Mouse (Mus musculus) MEL (cell line): ENCODE measurements at regions not wholly inside any gene's neighbourhood (a gene's known extent, or its start where the extent isn't known, plus 50 kb on each side); places are given as distances from the start of the nearest gene placed in this dataset.
A peak's percentile ranks its signal among the peaks of the same experiment; 100 is the strongest.

ENCODE experiments used
- DNase-seq: peaks from one replicate; pipeline ENCODE4 v3.0.0; 2011; ENCODE audit warnings: low read depth, low spot score
- H3K27ac ChIP-seq: 2 replicates; pipeline ENCODE4 v1.5.1; 2012; ENCODE audit warnings: low read depth, mild to moderate bottlenecking, control low read depth, low read length, moderate library complexity; ENCODE audit not compliant: control insufficient read depth
- H3K27me3 ChIP-seq, 2 experiments: fragments of 150-350 bp in 1 of 2; sonication (generic) in 1 of 2; 2 replicates each; pipeline ENCODE4 v1.6.1; 2012; ENCODE audit warnings: low read length in 2 of 2, mild to moderate bottlenecking in 2 of 2, improper control_type of control experiment in 1 of 2, moderate library complexity in 1 of 2; ENCODE audit not compliant: insufficient read depth in 2 of 2, control insufficient read depth in 1 of 2
- H3K36me3 ChIP-seq, 2 experiments: 2 replicates each; pipeline ENCODE4 v1.6.1; 2012 to 2014; ENCODE audit warnings: low read length in 2 of 2, improper control_type of control experiment in 1 of 2, inconsistent platforms in 1 of 2, mild to moderate bottlenecking in 1 of 2; ENCODE audit not compliant: insufficient read depth in 2 of 2, control insufficient read depth in 1 of 2
- H3K4me1 ChIP-seq, 2 experiments: fragments of 150-350 bp in 1 of 2; sonication (generic) in 1 of 2; 2 replicates each; pipeline ENCODE4 v1.6.1; 2012; ENCODE audit warnings: low read length in 2 of 2, improper control_type of control experiment in 1 of 2, mild to moderate bottlenecking in 1 of 2; ENCODE audit not compliant: insufficient read depth in 2 of 2, control insufficient read depth in 1 of 2
- H3K4me3 ChIP-seq, 2 experiments: fragments of 150-350 bp in 1 of 2; sonication (generic) in 1 of 2; 2 replicates each; pipeline ENCODE4 v1.5.1; 2012; ENCODE audit warnings: low read depth in 2 of 2, low read length in 2 of 2, mild to moderate bottlenecking in 2 of 2, moderate library complexity in 2 of 2, control low read depth in 1 of 2, improper control_type of control experiment in 1 of 2; ENCODE audit not compliant: control insufficient read depth in 1 of 2, insufficient read depth in 1 of 2
- H3K79me2 ChIP-seq: 2 replicates; pipeline ENCODE4 v1.6.1; 2012; ENCODE audit warnings: mild to moderate bottlenecking, low read length, moderate library complexity; ENCODE audit not compliant: control insufficient read depth, poor library complexity, insufficient read depth
- H3K9ac ChIP-seq: 2 replicates; pipeline ENCODE4 v1.6.1; 2012; ENCODE audit warnings: low read depth, mild to moderate bottlenecking, control low read depth, low read length, moderate library complexity; ENCODE audit not compliant: control insufficient read depth, poor library complexity, severe bottlenecking
- H3K9me3 ChIP-seq: fragments of 150-350 bp; sonication (generic); replicated peaks from 2 replicates; pipeline ENCODE4 v1.6.1; 2012; ENCODE audit warnings: mild to moderate bottlenecking, low read length, improper control_type of control experiment, moderate library complexity; ENCODE audit not compliant: insufficient read depth
- CHD1 ChIP-seq: IDR thresholded peaks from 2 replicates; pipeline ENCODE4 v1.6.1; 2012; ENCODE audit warnings: low read depth, mild to moderate bottlenecking, inconsistent platforms, low read length, improper control_type of control experiment
- ELF1 ChIP-seq: IDR thresholded peaks from 2 replicates; pipeline ENCODE4 v1.6.1; 2014; ENCODE audit warnings: low read depth, mild to moderate bottlenecking, inconsistent platforms, low read length, improper control_type of control experiment, moderate library complexity
- EP300 ChIP-seq, 2 experiments: IDR thresholded peaks; 2 replicates each; pipeline ENCODE4 v1.6.1; 2011; ENCODE audit warnings: improper control_type of control experiment in 2 of 2, low read length in 2 of 2, low read depth in 1 of 2, mild to moderate bottlenecking in 1 of 2
- ETS1 ChIP-seq: IDR thresholded peaks from 2 replicates; pipeline ENCODE4 v1.6.1; 2012; ENCODE audit warnings: low read depth, mild to moderate bottlenecking, inconsistent platforms, low read length, improper control_type of control experiment, moderate library complexity
- GABPA ChIP-seq: IDR thresholded peaks from 2 replicates; pipeline ENCODE4 v1.6.1; 2012; ENCODE audit warnings: low read depth, mild to moderate bottlenecking, inconsistent platforms, low read length, improper control_type of control experiment, moderate library complexity
- GATA1 ChIP-seq: IDR thresholded peaks from 2 replicates; pipeline ENCODE4 v1.6.1; 2011; ENCODE audit warnings: low read depth, low read length, improper control_type of control experiment
- HCFC1 ChIP-seq: IDR thresholded peaks from 2 replicates; pipeline ENCODE4 v1.6.1; 2012; ENCODE audit warnings: low read depth, mild to moderate bottlenecking, inconsistent platforms, low read length, improper control_type of control experiment, moderate library complexity
- MAX ChIP-seq: IDR thresholded peaks from 2 replicates; pipeline ENCODE4 v1.6.1; 2011; ENCODE audit warnings: low read length, improper control_type of control experiment
- MYC ChIP-seq: IDR thresholded peaks from 2 replicates; pipeline ENCODE4 v1.6.1; 2011; ENCODE audit warnings: low read depth, mild to moderate bottlenecking, low read length, improper control_type of control experiment, moderate library complexity
- NRF1 ChIP-seq: IDR thresholded peaks from 2 replicates; pipeline ENCODE4 v1.6.1; 2014; ENCODE audit warnings: low read depth, mild to moderate bottlenecking, inconsistent platforms, low read length, improper control_type of control experiment, moderate library complexity; ENCODE audit not compliant: poor library complexity, insufficient read depth, severe bottlenecking
- POLR2A ChIP-seq, 2 experiments: IDR thresholded peaks; 2 replicates each; pipeline ENCODE4 v1.6.1; 2011 to 2012; ENCODE audit warnings: low read length in 2 of 2, mild to moderate bottlenecking in 2 of 2, control low read depth in 1 of 2, improper control_type of control experiment in 1 of 2, low read depth in 1 of 2, moderate library complexity in 1 of 2; ENCODE audit not compliant: control insufficient read depth in 1 of 2, insufficient read depth in 1 of 2, poor library complexity in 1 of 2
- POLR2AphosphoS2 ChIP-seq: IDR thresholded peaks from 2 replicates; pipeline ENCODE4 v1.6.1; 2011; ENCODE audit warnings: low read length, improper control_type of control experiment
- RAD21 ChIP-seq: IDR thresholded peaks from 2 replicates; pipeline ENCODE4 v1.6.1; 2011; ENCODE audit warnings: mild to moderate bottlenecking, low read depth, low read length, improper control_type of control experiment
- SIN3A ChIP-seq: IDR thresholded peaks from 2 replicates; pipeline ENCODE4 v1.6.1; 2012; ENCODE audit warnings: low read length, improper control_type of control experiment, inconsistent platforms
- SMC3 ChIP-seq: IDR thresholded peaks from 2 replicates; pipeline ENCODE4 v1.6.1; 2011; ENCODE audit warnings: low read depth, low read length, improper control_type of control experiment
- TBP ChIP-seq: IDR thresholded peaks from 2 replicates; pipeline ENCODE4 v1.8.0; 2011; ENCODE audit warnings: low read depth, low read length, improper control_type of control experiment
- TCF12 ChIP-seq: IDR thresholded peaks from 2 replicates; pipeline ENCODE4 v1.6.1; 2014; ENCODE audit warnings: low read depth, mild to moderate bottlenecking, inconsistent platforms, low read length, improper control_type of control experiment, moderate library complexity
- ZC3H11A ChIP-seq: IDR thresholded peaks from 2 replicates; pipeline ENCODE4 v1.6.1; 2012; ENCODE audit warnings: low read depth, mild to moderate bottlenecking, inconsistent platforms, low read length, improper control_type of control experiment
- ZKSCAN1 ChIP-seq: IDR thresholded peaks from 2 replicates; pipeline ENCODE4 v1.6.1; 2012; ENCODE audit warnings: low read depth, mild to moderate bottlenecking, inconsistent platforms, low read length, improper control_type of control experiment, moderate library complexity

- Histone ChIP-seq H3K4me3 (no peak overlapping the region), H3K27ac (no peak overlapping the region), H3K36me3 (no peaks in the 10 kb centered on the region), H3K4me1 (no peaks in the 10 kb centered on the region), H3K9me3 (no peaks in the 10 kb centered on the region), H3K9ac (no peak overlapping the region), H3K79me2 (no peaks in the 10 kb centered on the region), H3K27me3 (peaks cover 0 to 1% of the 10 kb centered on the region in 2 experiments; a peak in 1 of 4 replicates)
- no peak for DNase-seq
- no peak for TF ChIP-seq ZKSCAN1
- no peak for TF ChIP-seq SMC3
- no peak for TF ChIP-seq POLR2AphosphoS2
- no peak for TF ChIP-seq NRF1
- TF ChIP-seq ETS1 = no peak
- TF ChIP-seq CHD1 = no peak
- no peak for TF ChIP-seq ZC3H11A
Observed at GRCm38 (mm10) chr13:35389781-35390525, 269.7 kb upstream of the Cdyl start.

GRCm38 (mm10) chr13:35390526-35390880 is 269.1 kb upstream of the Cdyl start:
- H3K4me1 ChIP-seq = no peaks in the 10 kb centered on the region

GRCm38 (mm10) chr13:35392167-35392566 is 267.5 kb upstream of the Cdyl start:
- DNase-seq = peak; percentile 4
- Histone ChIP-seq H3K27me3 (peaks cover 0 to 1% of the 10 kb centered on the region in 2 experiments; a peak in 1 of 4 replicates), H3K9me3 (no peaks in the 10 kb centered on the region)
- TF ChIP-seq GABPA (no peak), MAX (no peak), ZKSCAN1 (no peak), SMC3 (no peak), TCF12 (no peak), GATA1 (no peak), SIN3A (no peak), ETS1 (no peak), RAD21 (no peak), TBP (no peak), ELF1 (no peak), HCFC1 (no peak), EP300 (IDR thresholded peaks at IDR 0.05; ENCODE audit: low read depth in 1 of 2, low read length in 2 of 2) (no peak)
- TF ChIP-seq, all 39 proteins: peak for 0
- Histone ChIP-seq H3K4me3 (no peak overlapping the region), H3K9ac (no peak overlapping the region), H3K27ac (no peak overlapping the region), H3K79me2 (no peaks in the 10 kb centered on the region), H3K36me3 (no peaks in the 10 kb centered on the region), H3K4me1 (no peaks in the 10 kb centered on the region)

More at GRCm38 (mm10) chr13:35390526-35390880, 269.1 kb upstream of the Cdyl start:
- Histone ChIP-seq H3K27me3 (peaks cover 0 to 1% of the 10 kb centered on the region in 2 experiments; a peak in 1 of 4 replicates), H3K79me2 (no peaks in the 10 kb centered on the region), H3K4me3 (no peak overlapping the region), H3K9ac (no peak overlapping the region), H3K36me3 (no peaks in the 10 kb centered on the region), H3K9me3 (no peaks in the 10 kb centered on the region), H3K27ac (no peak overlapping the region)
- TF ChIP-seq ZKSCAN1 (no peak), GATA1 (no peak), POLR2A (IDR thresholded peaks at IDR 0.05; ENCODE audit: control insufficient read depth in 1 of 2, insufficient read depth in 1 of 2, low read depth in 1 of 2, low read length in 2 of 2, poor library complexity in 1 of 2) (no peak), MYC (no peak), HCFC1 (no peak)
- no peak for DNase-seq
